In the genomic region with DNA sequence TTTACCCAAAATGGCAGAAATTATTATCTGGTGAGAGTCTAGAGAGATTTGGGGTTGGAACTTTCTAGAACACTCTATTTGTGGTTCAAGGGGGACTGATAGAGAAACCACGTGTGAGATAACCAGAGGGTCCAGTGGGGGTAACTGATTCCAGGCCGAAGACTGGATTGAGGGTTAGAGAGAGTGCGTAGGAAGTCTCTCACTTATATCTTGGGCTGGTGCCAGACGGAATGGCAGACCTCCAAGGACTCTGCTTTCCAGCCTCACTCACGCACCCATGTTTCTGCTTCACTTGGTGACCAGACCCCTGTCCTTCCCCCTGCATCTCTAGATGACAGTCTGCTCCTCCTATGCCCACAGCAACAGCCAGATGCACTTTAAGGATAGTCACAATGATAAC, we compare ENCODE assay signal across 13 mouse cellular contexts. TPM values are rescaled to one million over a fixed set of nuclear protein-coding genes. Genes with fewer than 3 reads are reported as not detected.
DNase-seq lines count a peak whose midpoint lies in the region; ATAC-seq and TF ChIP-seq lines count a peak whose summit lies in the region.
"Had no signal": no experiment of that assay in that cellular context is flagged by ENCODE, and none has a peak within 500 bp of the region (broad histone marks: within the 10 kb centered on the region; RNA-seq: fewer than 3 reads in every experiment).

No protein-coding gene starts in this region.

- intact Hi-C loops in heart, adult 2 months (cut with DNase I): no loop called here

- no peak overlapping the region for H3K4me2 ChIP-seq in lung, embryonic 16.5 days (ENCODE audit: low read depth, low read length)
- H3K4me2 ChIP-seq: hindbrain, embryonic 15.5 days had no signal

- H3K79me2 ChIP-seq in heart, adult 2 months (replicated peaks; ENCODE audit: control insufficient read depth, insufficient read depth, low read length): no peaks in the 10 kb centered on the region

- no peak for TF ChIP-seq POLR2A in cerebellum, adult 2 months (IDR thresholded peaks at IDR 0.05; ENCODE audit: borderline replicate concordance, insufficient read depth, low read length)
- TF ChIP-seq POLR2A in heart, adult 2 months (IDR thresholded peaks at IDR 0.05; ENCODE audit: insufficient read depth, low read depth, low read length): no peak
- no peak for TF ChIP-seq POLR2A in lung, adult 2 months (IDR thresholded peaks at IDR 0.05; ENCODE audit: borderline replicate concordance, extremely low read depth, low read depth, low read length)

- TF ChIP-seq CTCF in cerebellum, adult 2 months (IDR thresholded peaks at IDR 0.05; ENCODE audit: borderline replicate concordance, insufficient read depth, low read depth, low read length): no peak
- TF ChIP-seq CTCF in heart, adult 2 months (IDR thresholded peaks at IDR 0.05): no peak
- no peak for TF ChIP-seq CTCF in lung, adult 2 months (IDR thresholded peaks at IDR 0.05; ENCODE audit: insufficient read depth, low read length)

- DNase-seq in cerebellum, adult 2 months: peak; percentile 35 to 38
- no peak for DNase-seq in cerebellum, adult 9-11 months
- DNase-seq in heart, postnatal 4 days: peak; percentile 71
- no peak for DNase-seq in heart, adult 2 months
- DNase-seq in lung, adult 2 months: no peak
- peak; percentile 68 to 70 for DNase-seq in cerebellum, postnatal 10 days
- DNase-seq: gastrocnemius, postnatal 36 days; kidney, adult 9 months; layer of hippocampus, adult 9-11 months; lung, postnatal 36 days had no signal

- H3K9me3 ChIP-seq in lung, embryonic 16.5 days (ENCODE audit: control insufficient read depth, low read length): no peaks in the 10 kb centered on the region
- H3K9me3 ChIP-seq: hindbrain, embryonic 15.5 days had no signal

- H3K4me3 ChIP-seq in cerebellum, adult 2 months (replicated peaks; ENCODE audit: insufficient read depth, low read depth, low read length): no peak overlapping the region
- H3K4me3 ChIP-seq in heart, adult 2 months: no peak overlapping the region
- no peak overlapping the region for H3K4me3 ChIP-seq in lung, embryonic 16.5 days (ENCODE audit: low read length)
- no peak overlapping the region for H3K4me3 ChIP-seq in lung, adult 2 months (replicated peaks; ENCODE audit: extremely low read depth, low read depth, low read length)
- H3K4me3 ChIP-seq: hindbrain, embryonic 15.5 days had no signal

- ATAC-seq in lung, embryonic 16.5 days (ENCODE audit: low read depth): peak; percentile 84
- no peak for ATAC-seq in erythroid progenitor cell, adult 5-6 weeks (replicated peaks; ENCODE audit: low FRiP score, poor library complexity, severe bottlenecking)

- H3K27me3 ChIP-seq in cerebellum, adult 2 months (ENCODE audit: control insufficient read depth, insufficient read depth, low read length): no peaks in the 10 kb centered on the region
- H3K27me3 ChIP-seq in heart, adult 2 months (ENCODE audit: control insufficient read depth, insufficient read depth, low read length): no peaks in the 10 kb centered on the region
- no peaks in the 10 kb centered on the region for H3K27me3 ChIP-seq in lung, embryonic 16.5 days (ENCODE audit: control insufficient read depth, insufficient read depth, low read depth, low read length)
- H3K27me3 ChIP-seq: hindbrain, embryonic 15.5 days had no signal

- 30% methylated on average over 5 of the region's 5 CpGs for WGBS in cerebellum, adult 2 months
- 25% methylated on average over 5 of the region's 5 CpGs for WGBS in heart, adult 2 months
- 23% methylated on average over 5 of the region's 5 CpGs for WGBS in lung, embryonic 16.5 days
- 39% methylated on average over 5 of the region's 5 CpGs for WGBS in lung, adult 2 months

- no peak for TF ChIP-seq EP300 in heart, adult 2 months (IDR thresholded peaks at IDR 0.05; ENCODE audit: insufficient read depth, low read depth, low read length)

- no peak overlapping the region for H3K27ac ChIP-seq in cerebellum, adult 2 months (ENCODE audit: insufficient read depth, low read length)
- no peak overlapping the region for H3K27ac ChIP-seq in heart, adult 2 months
- peak overlapping the region; percentile 57 for H3K27ac ChIP-seq in lung, embryonic 16.5 days (ENCODE audit: low read length)
- H3K27ac ChIP-seq: hindbrain, embryonic 15.5 days had no signal

- no peak overlapping the region for H3K9ac ChIP-seq in heart, adult 2 months (ENCODE audit: low read depth, low read length)
- no peak overlapping the region for H3K9ac ChIP-seq in lung, embryonic 16.5 days (ENCODE audit: low read length)
- H3K9ac ChIP-seq: hindbrain, embryonic 15.5 days had no signal

- H3K36me3 ChIP-seq in heart, adult 2 months (ENCODE audit: control insufficient read depth, insufficient read depth, low read length): no peaks in the 10 kb centered on the region
- no peaks in the 10 kb centered on the region for H3K36me3 ChIP-seq in lung, embryonic 16.5 days (ENCODE audit: control insufficient read depth, insufficient read depth, low read length)
- H3K36me3 ChIP-seq: hindbrain, embryonic 15.5 days had no signal

- peaks cover 19% of the 10 kb centered on the region for H3K4me1 ChIP-seq in cerebellum, adult 2 months (ENCODE audit: control insufficient read depth, insufficient read depth, low read length)
- H3K4me1 ChIP-seq in heart, adult 2 months (ENCODE audit: control insufficient read depth, insufficient read depth, low read length): peaks cover 3% of the 10 kb centered on the region; the same call in 1 of the 2 replicates
- peaks cover 24% of the 10 kb centered on the region for H3K4me1 ChIP-seq in lung, embryonic 16.5 days (replicated peaks; ENCODE audit: control insufficient read depth, insufficient read depth, low read length)
- H3K4me1 ChIP-seq in lung, adult 2 months (ENCODE audit: control insufficient read depth, insufficient read depth, low read length): no peaks in the 10 kb centered on the region
- H3K4me1 ChIP-seq: hindbrain, embryonic 15.5 days had no signal

RNA-seq across cellular contexts. Expression of a gene that starts 55.3 kb away (rescaled TPM):
- 35.5 and 35.6 TPM in 2 replicates for polyA plus RNA-seq in cerebellum, adult 2 months (2012; rRNA removed)
- total RNA-seq in heart, postnatal 4 days (2021): 10 to 100 TPM; 11.6 to 14.5 TPM
- total RNA-seq in heart, adult 2 months (2021): 1 to 10 TPM; 6.9 to 10.0 TPM
- polyA plus RNA-seq in heart, adult 2 months (2012; rRNA removed): 12.0 and 12.9 TPM in 2 replicates
- 188 and 201 TPM in 2 replicates for polyA plus RNA-seq in lung, embryonic 16.5 days (2015; fragmentation: Nextera tagmentation; extraction: Ambion mirVana)
- 88.0 and 92.8 TPM in 2 replicates for polyA plus RNA-seq in lung, adult 2 months (2012; rRNA removed)
- total RNA-seq in erythroid progenitor cell, adult 5-6 weeks (2015; ENCODE audit: low replicate concordance): 1.8 and 21.4 TPM in 2 replicates
- total RNA-seq in erythroid progenitor cell, adult 5-6 weeks (2017; ENCODE audit: low replicate concordance): 0.39 and 0.45 TPM in 2 replicates

Comparison
In these comparisons a context has a peak if more than half of its experiments do, and no peak if none do; other contexts are left out.
1. DNase-seq: peak in cerebellum, adult 2 months (2 of 2), heart, postnatal 4 days (single experiment) and cerebellum, postnatal 10 days (2 of 2); none in cerebellum, adult 9-11 months (single experiment), heart, adult 2 months (0 of 2) and lung, adult 2 months (single experiment).